In genomic region chr6:89555971-89556370, GRCm38 (mm10) we compare ENCODE assay signal across 22 mouse cellular contexts. TPM values are rescaled to one million over a fixed set of nuclear protein-coding genes. Genes with fewer than 3 reads are reported as not detected.
DNase-seq lines count a peak whose midpoint lies in the region; ATAC-seq and TF ChIP-seq lines count a peak whose summit lies in the region.
"Had no signal": no experiment of that assay in that cellular context is flagged by ENCODE, and none has a peak within 500 bp of the region (broad histone marks: within the 10 kb centered on the region; RNA-seq: fewer than 3 reads in every experiment).

No protein-coding gene starts in this region.

- TF ChIP-seq CTCF in heart, adult 2 months (IDR thresholded peaks at IDR 0.05) = no peak

- TF ChIP-seq POLR2A in heart, adult 2 months (IDR thresholded peaks at IDR 0.05; ENCODE audit: insufficient read depth, low read depth, low read length) = no peak

- H3K9ac ChIP-seq in heart, adult 2 months (ENCODE audit: low read depth, low read length) = no peak overlapping the region
- H3K9ac ChIP-seq in hindbrain, embryonic 11.5 days (ENCODE audit: low read depth, low read length) = no peak overlapping the region
- H3K9ac ChIP-seq in heart, embryonic 14.5 days (ENCODE audit: low read length) = peak overlapping the region; percentile 59; the same call in 1 of the 2 replicates
- peak overlapping the region; percentile 50 for H3K9ac ChIP-seq in heart, embryonic 16.5 days (ENCODE audit: low read length)
- H3K9ac ChIP-seq: hindbrain, embryonic 13.5 days; limb, embryonic 12.5 days; lung, embryonic 15.5 days; stomach, embryonic 15.5 days had no signal

- intact Hi-C loops in heart, adult 2 months (cut with DNase I) = loop anchor here (2.0 kb wide), 1 partner anchor 77 kb away; no protein-coding TSS in a partner anchor
- intact Hi-C loops in heart, postnatal 14 days (cut with DNase I) = loop anchor here (2.0 kb wide), 1 partner anchor 75 kb away; no protein-coding TSS in a partner anchor

- no peaks in the 10 kb centered on the region for H3K9me3 ChIP-seq in hindbrain, embryonic 10.5 days
- no peaks in the 10 kb centered on the region for H3K9me3 ChIP-seq in hindbrain, embryonic 11.5 days (ENCODE audit: control insufficient read depth, low read length)
- H3K9me3 ChIP-seq in heart, embryonic 14.5 days (ENCODE audit: control insufficient read depth, low read length) = no peaks in the 10 kb centered on the region
- H3K9me3 ChIP-seq in heart, embryonic 16.5 days (replicated peaks; ENCODE audit: control insufficient read depth, low read length) = no peaks in the 10 kb centered on the region
- H3K9me3 ChIP-seq: hindbrain, embryonic 13.5 days; limb, embryonic 12.5 days; lung, embryonic 15.5 days; stomach, embryonic 15.5 days had no signal

- 79% methylated on average over 1 of the region's 1 CpGs for WGBS in heart, adult 2 months
- 77% methylated on average over 1 of the region's 1 CpGs for WGBS in hindbrain, embryonic 10.5 days
- 81% methylated on average over 1 of the region's 1 CpGs for WGBS in hindbrain, embryonic 11.5 days
- WGBS in heart, embryonic 14.5 days = 52% methylated on average over 1 of the region's 1 CpGs
- WGBS in heart, embryonic 16.5 days = 76% methylated on average over 1 of the region's 1 CpGs

- no peaks in the 10 kb centered on the region for H3K79me2 ChIP-seq in heart, adult 2 months (replicated peaks; ENCODE audit: control insufficient read depth, insufficient read depth, low read length)

- H3K4me1 ChIP-seq in heart, adult 2 months (ENCODE audit: control insufficient read depth, insufficient read depth, low read length) = peaks cover 5% of the 10 kb centered on the region; the same call in 1 of the 2 replicates
- H3K4me1 ChIP-seq in hindbrain, embryonic 10.5 days (replicated peaks) = peaks cover 10% of the 10 kb centered on the region; the same call in 1 of the 2 replicates
- H3K4me1 ChIP-seq in hindbrain, embryonic 11.5 days (replicated peaks; ENCODE audit: control insufficient read depth, insufficient read depth, low read length) = no peaks in the 10 kb centered on the region
- H3K4me1 ChIP-seq in heart, embryonic 14.5 days (ENCODE audit: control insufficient read depth in 2 of 2, insufficient read depth in 2 of 2, low read length in 2 of 2) = peaks cover 25 to 44% of the 10 kb centered on the region in 2 experiments
- H3K4me1 ChIP-seq in heart, embryonic 16.5 days (ENCODE audit: control insufficient read depth, insufficient read depth, low read length) = peaks cover 27% of the 10 kb centered on the region
- H3K4me1 ChIP-seq: limb, embryonic 12.5 days; stomach, embryonic 15.5 days had no signal

- no peaks in the 10 kb centered on the region for H3K36me3 ChIP-seq in heart, adult 2 months (ENCODE audit: control insufficient read depth, insufficient read depth, low read length)
- no peaks in the 10 kb centered on the region for H3K36me3 ChIP-seq in hindbrain, embryonic 10.5 days
- no peaks in the 10 kb centered on the region for H3K36me3 ChIP-seq in hindbrain, embryonic 11.5 days (ENCODE audit: control insufficient read depth, insufficient read depth, low read length)
- no peaks in the 10 kb centered on the region for H3K36me3 ChIP-seq in heart, embryonic 14.5 days (ENCODE audit: control insufficient read depth, insufficient read depth, low read length)
- no peaks in the 10 kb centered on the region for H3K36me3 ChIP-seq in heart, embryonic 16.5 days (ENCODE audit: control insufficient read depth, insufficient read depth)
- H3K36me3 ChIP-seq: lung, embryonic 15.5 days; stomach, embryonic 15.5 days had no signal

- no peak overlapping the region for H3K4me3 ChIP-seq in heart, adult 2 months
- no peak overlapping the region for H3K4me3 ChIP-seq in hindbrain, embryonic 10.5 days
- no peak overlapping the region for H3K4me3 ChIP-seq in hindbrain, embryonic 11.5 days (ENCODE audit: low read depth, low read length)
- no peak overlapping the region for H3K4me3 ChIP-seq in heart, embryonic 14.5 days (ENCODE audit: control insufficient read depth in 1 of 2, insufficient read depth in 1 of 2, low read depth in 1 of 2, low read length in 2 of 2)
- H3K4me3 ChIP-seq in heart, embryonic 16.5 days (ENCODE audit: low read length) = no peak overlapping the region
- H3K4me3 ChIP-seq: erythroblast, embryonic 14.5 days; hindbrain, embryonic 13.5 days; limb, embryonic 12.5 days; lung, embryonic 15.5 days; stomach, embryonic 15.5 days had no signal

- no peak for TF ChIP-seq EP300 in heart, adult 2 months (IDR thresholded peaks at IDR 0.05; ENCODE audit: insufficient read depth, low read depth, low read length)

- DNase-seq in heart, adult 2 months = no peak
- DNase-seq in heart, postnatal 14 days = no peak
- DNase-seq in hindbrain, embryonic 10.5 days (ENCODE audit: low spot score) = no peak
- DNase-seq in hindbrain, embryonic 11.5 days (ENCODE audit: low spot score) = no peak
- DNase-seq in layer of hippocampus, postnatal 36 days = no peak
- DNase-seq: adrenal gland, postnatal 25 days; cerebellum, adult 11-12 months; cerebellum, adult 9-11 months; embryo, embryonic 11 days; gastrocnemius, postnatal 10 days; kidney, adult 8-10 months had no signal

- peak overlapping the region; percentile 36; the same call in 1 of the 2 replicates for H3K27ac ChIP-seq in heart, adult 2 months
- 0 out of 2 replicates have a peak overlapping the region, but pooled peaks have one; percentile 0 for H3K27ac ChIP-seq in hindbrain, embryonic 10.5 days
- no peak overlapping the region for H3K27ac ChIP-seq in hindbrain, embryonic 11.5 days (ENCODE audit: low read depth, low read length)
- H3K27ac ChIP-seq in heart, embryonic 14.5 days (replicated peaks in 1 of 2; ENCODE audit: control insufficient read depth in 1 of 2, insufficient read depth in 1 of 2, low read depth in 2 of 2, low read length in 2 of 2) = peak overlapping the region; percentile 75 to 85
- peak overlapping the region; percentile 84 for H3K27ac ChIP-seq in heart, embryonic 16.5 days (ENCODE audit: low read length)
- H3K27ac ChIP-seq: hindbrain, embryonic 13.5 days; limb, embryonic 12.5 days; lung, embryonic 15.5 days; stomach, embryonic 15.5 days had no signal

- H3K27me3 ChIP-seq in heart, adult 2 months (ENCODE audit: control insufficient read depth, insufficient read depth, low read length) = no peaks in the 10 kb centered on the region
- no peaks in the 10 kb centered on the region for H3K27me3 ChIP-seq in hindbrain, embryonic 10.5 days (ENCODE audit: insufficient read depth, poor library complexity, severe bottlenecking)
- no peaks in the 10 kb centered on the region for H3K27me3 ChIP-seq in hindbrain, embryonic 11.5 days (ENCODE audit: control insufficient read depth, insufficient read depth, low read length)
- no peaks in the 10 kb centered on the region for H3K27me3 ChIP-seq in heart, embryonic 14.5 days (ENCODE audit: control insufficient read depth, insufficient read depth, low read length)
- H3K27me3 ChIP-seq in heart, embryonic 16.5 days (ENCODE audit: control insufficient read depth, insufficient read depth, low read length) = no peaks in the 10 kb centered on the region; the same call in 1 of the 2 replicates
- H3K27me3 ChIP-seq: limb, embryonic 12.5 days; lung, embryonic 15.5 days; stomach, embryonic 15.5 days had no signal

- no peak for ATAC-seq in hindbrain, embryonic 11.5 days (ENCODE audit: low FRiP score)
- ATAC-seq in heart, embryonic 14.5 days (ENCODE audit: insufficient number of reproducible peaks, insufficient read depth, low FRiP score, low read depth) = no peak
- ATAC-seq in heart, embryonic 16.5 days (replicated peaks; ENCODE audit: extremely low read depth, insufficient read depth, low FRiP score) = no peak
- no peak for ATAC-seq in activated CD4-positive, CD25-positive, alpha-beta regulatory T cell, adult 4 months
- ATAC-seq: CD4-positive, CD25-positive, alpha-beta regulatory T cell, adult 4 months; intestine, embryonic 16.5 days had no signal

- no peak overlapping the region for H3K4me2 ChIP-seq in hindbrain, embryonic 11.5 days (replicated peaks; ENCODE audit: low read depth, low read length)
- peak overlapping the region; percentile 30; the same call in 1 of the 2 replicates for H3K4me2 ChIP-seq in heart, embryonic 14.5 days (ENCODE audit: low read length)
- no peak overlapping the region for H3K4me2 ChIP-seq in heart, embryonic 16.5 days (ENCODE audit: low read depth, low read length)
- H3K4me2 ChIP-seq: hindbrain, embryonic 13.5 days; limb, embryonic 12.5 days; liver, embryonic 11.5 days; lung, embryonic 15.5 days; stomach, embryonic 15.5 days had no signal

RNA-seq across cellular contexts. Expression of gene Chchd6, which starts 39.5 kb away (rescaled TPM):
- 10 to 100 TPM in 1 of 2 experiments, 1 to 10 TPM in 1; 9.3 to 11.4 TPM for total RNA-seq in heart, adult 2 months (2021)
- polyA plus RNA-seq in heart, adult 2 months (2012; rRNA removed) = 25.1 and 28.8 TPM in 2 replicates
- total RNA-seq in heart, postnatal 14 days (2021) = 10 to 100 TPM; 10.2 to 11.1 TPM
- 89.0 and 103 TPM in 2 replicates for polyA plus RNA-seq in hindbrain, embryonic 10.5 days (2016; fragmentation: Nextera tagmentation; extraction: Ambion mirVana)
- polyA plus RNA-seq in hindbrain, embryonic 11.5 days (2014; fragmentation: Nextera tagmentation; extraction: Ambion mirVana) = 86.2 and 91.2 TPM in 2 replicates
- polyA plus RNA-seq in heart, embryonic 14.5 days (2014; fragmentation: Nextera tagmentation; extraction: Ambion mirVana) = 56.1 and 56.5 TPM in 2 replicates
- polyA plus RNA-seq in heart, embryonic 16.5 days (2015; fragmentation: Nextera tagmentation; extraction: Ambion mirVana) = 58.1 TPM in 2 replicates
- 1 to 10 TPM; 2.3 to 3.3 TPM for polyA plus RNA-seq in activated CD4-positive, CD25-positive, alpha-beta regulatory T cell, adult 4 months (2017; shearing (Covaris generic))
- total RNA-seq in layer of hippocampus, postnatal 36 days (2021) = 10 to 100 TPM; 63.0 to 64.8 TPM

Comparison
In these comparisons a context has a peak if more than half of its experiments do, and no peak if none do; other contexts are left out.
1. H3K9ac ChIP-seq: peak in heart, embryonic 14.5 days (single experiment) and heart, embryonic 16.5 days (single experiment); none in heart, adult 2 months (single experiment) and hindbrain, embryonic 11.5 days (single experiment).